Mouse (Mus musculus): ENCODE results near the gene Emid1.

The Emid1 gene

DNA sequence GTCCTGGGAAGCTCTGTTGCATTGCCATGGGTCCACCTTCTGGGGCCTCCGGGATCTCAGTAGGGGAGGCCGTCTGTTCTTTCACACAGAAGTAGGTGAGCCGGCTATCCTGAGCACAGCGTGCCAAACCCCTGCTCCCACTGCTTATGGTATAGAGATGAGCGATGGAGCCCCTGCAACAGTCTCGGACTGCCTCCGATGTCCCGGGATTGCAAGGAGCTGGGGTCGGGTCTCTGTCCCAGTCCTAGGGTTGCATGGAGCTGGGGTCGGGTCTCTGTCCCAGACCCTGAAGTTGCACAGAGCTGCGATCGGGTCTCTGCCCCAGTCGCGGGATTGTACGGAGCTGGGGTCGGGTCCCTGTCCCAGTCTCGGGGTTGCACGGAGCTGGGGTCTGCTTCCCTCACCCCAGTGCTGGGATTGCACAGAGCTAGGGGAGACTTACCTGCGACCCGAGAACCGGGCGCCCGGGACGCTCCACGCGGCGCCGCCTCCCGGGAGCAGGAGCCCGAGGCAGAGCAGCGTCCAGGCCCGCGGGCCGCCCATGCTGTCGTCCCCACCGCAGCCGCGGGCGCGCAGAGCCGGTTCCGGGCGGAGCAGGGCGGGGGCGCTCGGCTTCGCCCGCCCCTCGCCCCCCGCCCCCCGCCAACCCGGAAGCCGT is at the start of gene Emid1:
Emid1 (minus strand) TSS at position 578 of the 658 bp plus-strand sequence.
- DNase-seq (ENCODE audit: low spot score in 2 of 2), result peak in 1 of 2 experiments; percentile 19

DNA sequence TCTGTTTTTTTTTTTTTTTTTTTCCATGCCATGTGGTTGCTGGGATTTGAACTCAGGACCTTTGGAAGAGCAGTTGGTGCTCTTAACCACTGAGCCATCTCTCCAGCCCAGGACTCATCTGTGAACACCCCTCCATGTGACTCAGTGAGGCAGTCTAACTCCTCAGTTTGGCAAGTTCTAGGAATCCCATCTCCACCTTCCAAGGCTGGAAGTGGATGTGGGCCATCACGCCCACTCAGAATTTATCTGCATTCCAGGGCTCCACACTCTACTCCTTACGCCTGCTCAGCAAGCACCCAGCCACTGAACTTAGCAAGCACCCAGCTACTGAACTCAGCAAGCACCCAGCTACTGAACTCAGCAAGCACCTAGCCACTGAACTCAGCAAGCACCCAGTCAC is 47.8 kb upstream of the Emid1 start:
- DNase-seq (ENCODE audit: low spot score in 2 of 2), result no peak

DNA sequence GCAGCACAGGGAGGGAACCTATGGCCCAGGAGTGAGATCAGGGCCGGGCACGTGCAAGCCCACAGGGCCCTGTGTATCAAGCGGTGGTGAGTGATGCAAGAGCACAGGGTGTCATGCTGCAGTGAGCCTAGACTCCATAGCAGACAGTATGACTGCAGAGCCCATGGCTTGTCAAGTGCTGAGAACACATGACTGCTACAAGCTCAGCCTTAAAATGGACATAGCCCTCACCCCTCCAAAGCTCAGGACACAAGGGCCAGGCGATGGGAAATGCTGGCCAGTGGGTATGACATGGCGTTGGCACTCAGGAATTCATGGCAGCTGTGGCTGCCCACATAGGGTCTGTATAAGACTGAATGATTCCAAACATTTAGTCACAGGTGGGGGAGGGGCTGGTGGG is 45.0 kb upstream of the Emid1 start:
- DNase-seq (ENCODE audit: low spot score in 2 of 2), result no peak

DNA sequence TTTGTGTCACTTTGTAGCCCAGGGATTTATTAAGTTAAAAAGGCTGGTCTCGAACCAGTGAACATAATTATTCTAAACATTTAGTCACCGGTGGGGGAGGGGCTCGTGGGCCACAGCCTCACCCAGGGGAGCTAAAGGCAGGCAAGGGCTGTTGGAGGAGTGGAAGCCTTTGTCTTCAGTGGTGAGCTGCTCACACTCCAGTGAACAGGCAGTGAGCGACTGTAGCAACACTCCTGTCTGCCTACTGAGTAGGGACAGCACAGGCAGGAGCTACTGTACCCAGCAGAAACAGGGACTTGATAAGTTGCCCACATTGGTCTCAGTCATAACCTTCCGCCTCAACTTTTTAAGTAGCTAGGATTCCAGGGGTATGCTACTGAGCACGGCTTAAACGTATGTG is 44.5 kb upstream of the Emid1 start:
- DNase-seq (ENCODE audit: low spot score in 2 of 2), result no peak

DNA sequence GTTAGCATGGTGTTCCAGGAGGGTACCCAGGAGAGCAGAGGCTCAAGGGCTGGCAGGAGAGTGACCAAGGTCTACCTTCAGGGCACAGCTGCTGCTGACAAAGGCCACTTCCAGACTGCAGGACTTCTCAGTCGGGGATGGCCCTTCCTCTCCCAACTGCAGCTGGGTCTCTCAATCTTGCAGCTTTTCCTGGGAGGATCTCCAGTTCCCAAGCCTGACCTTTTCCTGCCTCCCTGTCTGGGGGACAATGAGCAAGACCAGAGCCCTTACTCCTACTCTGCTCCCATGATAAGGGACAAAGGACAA is 41.5 kb upstream of the Emid1 start:
- no peak for DNase-seq (ENCODE audit: low spot score in 2 of 2)

DNA sequence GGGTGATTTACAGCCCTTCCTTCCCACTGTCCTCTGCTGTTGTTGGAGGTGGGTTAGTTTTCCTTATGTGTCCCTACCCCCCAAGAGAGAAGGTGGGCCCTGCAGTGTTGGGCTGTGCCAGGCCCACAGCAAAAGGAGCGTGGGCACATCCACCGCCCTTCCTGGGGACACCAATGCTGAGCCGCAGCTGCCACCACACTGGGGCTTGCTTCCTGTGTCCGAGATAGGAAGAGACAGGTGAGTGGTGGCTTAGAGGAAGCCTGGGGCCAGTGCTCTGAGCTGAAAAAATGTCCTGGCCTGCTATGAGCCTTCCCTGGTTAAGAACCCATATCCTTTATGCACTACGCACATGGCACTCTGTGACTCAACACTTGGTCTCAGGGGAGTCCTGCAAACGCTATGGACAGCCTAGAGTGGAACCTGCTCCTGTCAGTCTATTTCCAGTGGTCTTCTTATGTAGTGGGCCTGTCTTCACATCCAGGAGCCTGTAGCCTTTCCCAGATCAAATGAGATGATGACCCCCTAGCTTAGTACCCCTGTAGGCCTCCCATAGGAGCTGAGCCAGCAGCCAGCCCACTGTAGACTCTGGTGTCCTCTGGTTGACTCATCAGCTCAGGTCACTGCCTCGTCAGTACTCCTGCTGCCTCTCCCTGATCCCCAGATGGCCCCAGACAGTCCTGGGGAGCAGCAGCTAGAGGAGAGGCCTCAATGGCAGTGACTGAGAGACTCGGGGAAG is 41.0 kb upstream of the Emid1 start:
- no peak for DNase-seq (ENCODE audit: low spot score in 2 of 2)

DNA sequence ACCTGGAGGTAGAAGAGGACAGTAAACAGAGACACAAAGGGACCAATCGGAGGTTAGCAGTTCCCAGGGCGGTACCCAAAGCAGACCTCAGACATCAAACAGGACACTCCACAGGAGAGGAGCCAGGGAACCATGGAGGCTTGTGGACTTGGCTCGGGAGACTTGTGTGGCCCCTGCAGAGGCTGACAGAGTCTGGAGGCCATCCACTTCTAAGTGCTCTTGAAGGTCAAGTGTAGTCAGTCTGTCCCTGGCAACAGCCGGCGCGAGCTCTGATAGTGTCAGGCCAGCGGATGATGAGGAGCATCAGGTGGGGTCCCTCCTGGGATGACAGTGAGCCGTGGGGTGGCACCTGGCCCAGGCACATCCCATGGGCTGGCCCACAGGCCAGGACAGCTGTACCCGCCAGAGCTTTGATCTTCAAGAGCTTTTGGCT is 40.0 kb upstream of the Emid1 start:
- no peak for DNase-seq (ENCODE audit: low spot score in 2 of 2)

DNA sequence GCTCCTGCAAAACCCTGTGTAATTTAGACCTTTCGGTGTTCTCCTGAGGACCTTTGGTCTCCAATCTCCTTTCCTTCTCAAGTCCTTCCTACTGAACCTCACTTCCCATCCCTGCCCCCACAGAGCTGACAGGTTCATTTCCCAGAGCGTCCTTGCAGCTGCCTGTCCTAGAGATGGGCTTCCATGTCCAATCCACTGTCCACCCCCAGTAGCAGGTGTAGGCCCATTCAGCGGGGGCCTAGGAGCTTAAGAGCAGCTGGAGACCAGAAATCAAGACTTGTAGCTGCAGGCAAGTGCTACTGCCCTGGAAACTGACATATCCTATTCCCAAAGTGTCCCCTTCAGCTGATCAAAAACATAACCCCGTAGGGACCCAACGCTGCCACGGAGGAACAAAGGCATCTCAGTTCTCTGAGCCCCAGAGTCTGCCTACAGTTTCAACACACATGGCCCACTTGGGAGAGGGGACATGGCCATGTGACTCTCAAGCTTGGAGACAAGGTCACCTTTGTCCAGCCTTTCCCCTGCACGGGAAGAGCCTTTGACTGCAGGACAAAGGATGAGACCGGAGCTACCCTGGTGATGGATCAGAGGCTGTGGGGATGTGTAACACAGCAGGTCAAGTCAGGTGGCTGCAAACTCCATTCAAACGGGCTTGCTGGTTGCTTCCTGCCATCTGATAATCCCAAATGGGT is 37.3 kb upstream of the Emid1 start:
- DNase-seq (ENCODE audit: low spot score in 2 of 2), result no peak

DNA sequence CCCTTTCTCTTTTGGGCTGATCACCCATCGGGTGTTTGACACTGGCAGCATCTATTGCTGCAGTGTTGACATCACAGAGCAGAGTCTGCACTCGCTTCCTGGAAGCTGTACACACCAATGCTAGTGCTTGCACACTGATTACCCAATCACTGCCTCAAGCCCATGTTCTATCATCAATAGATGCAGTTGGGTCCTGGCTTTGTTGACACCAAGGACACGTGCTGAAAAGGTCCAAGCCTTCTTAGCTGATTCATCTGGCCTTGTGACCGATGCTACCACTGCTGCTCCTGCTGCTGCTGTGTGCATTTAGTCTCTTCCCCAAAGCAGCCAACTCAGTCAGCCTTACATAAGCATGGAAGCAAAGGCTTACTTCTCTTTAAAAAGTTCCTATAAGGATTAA is 36.1 kb upstream of the Emid1 start:
- DNase-seq (ENCODE audit: low spot score in 2 of 2), result no peak

DNA sequence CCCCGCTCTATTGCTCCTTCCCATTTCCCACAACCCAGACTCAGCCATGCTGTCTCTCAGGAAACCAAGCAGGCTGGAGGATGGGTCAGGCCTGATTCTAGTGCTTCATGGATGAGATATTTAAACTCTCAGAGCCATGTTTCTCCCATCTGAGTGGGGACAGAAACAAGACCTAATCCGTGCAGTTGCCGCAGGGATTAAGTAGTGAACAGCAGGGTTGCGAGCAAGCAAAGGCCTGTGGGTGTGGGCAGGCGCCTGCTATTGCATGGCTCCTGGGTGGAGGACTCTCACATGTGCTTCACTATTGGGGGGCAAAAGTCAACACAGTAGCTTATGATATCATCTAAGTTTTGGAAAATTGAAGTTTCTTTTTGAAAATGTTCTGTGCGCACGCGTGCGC is 32.8 kb upstream of the Emid1 start:
- DNase-seq (ENCODE audit: low spot score in 2 of 2), result no peak

DNA sequence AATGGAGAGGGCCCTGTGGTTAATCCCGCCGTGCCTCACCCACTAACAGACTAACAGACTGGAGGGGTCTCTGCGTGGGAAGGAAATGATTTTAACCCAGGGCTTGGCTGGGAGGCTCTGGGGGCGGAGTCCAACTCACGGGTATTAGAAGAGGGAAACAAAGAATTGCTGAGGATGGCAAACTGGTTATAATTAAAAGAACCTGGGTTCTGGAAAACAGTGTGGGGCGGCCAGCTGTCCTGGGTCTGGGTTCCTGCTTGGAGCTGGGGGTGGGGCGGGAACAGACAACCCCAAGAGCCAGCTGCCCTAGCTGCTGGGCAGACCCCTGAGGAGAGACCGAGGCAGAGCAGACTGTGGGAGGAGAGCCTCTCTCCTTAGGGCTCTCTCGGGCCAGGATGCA is 32.2 kb upstream of the Emid1 start:
- no peak for DNase-seq (ENCODE audit: low spot score in 2 of 2)

DNA sequence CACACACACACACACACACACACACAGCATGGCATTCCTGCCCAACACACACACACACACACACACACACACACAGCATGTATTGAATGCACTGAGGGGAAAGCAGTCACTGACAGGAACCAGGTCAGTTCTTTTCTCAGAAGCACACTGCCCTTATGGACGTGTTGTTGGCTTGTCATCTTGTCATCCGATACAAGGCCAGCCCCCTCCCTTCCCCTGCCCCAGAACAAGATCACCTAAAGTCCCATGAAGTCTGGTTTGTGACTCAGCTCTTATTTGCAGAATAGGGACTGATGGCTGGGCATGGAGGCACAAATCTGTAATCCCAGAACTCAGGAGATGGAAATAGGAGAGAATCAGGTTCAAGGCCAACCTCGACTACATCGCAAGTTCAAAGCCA is 30.8 kb upstream of the Emid1 start:
- DNase-seq (ENCODE audit: low spot score in 2 of 2), result no peak

DNA sequence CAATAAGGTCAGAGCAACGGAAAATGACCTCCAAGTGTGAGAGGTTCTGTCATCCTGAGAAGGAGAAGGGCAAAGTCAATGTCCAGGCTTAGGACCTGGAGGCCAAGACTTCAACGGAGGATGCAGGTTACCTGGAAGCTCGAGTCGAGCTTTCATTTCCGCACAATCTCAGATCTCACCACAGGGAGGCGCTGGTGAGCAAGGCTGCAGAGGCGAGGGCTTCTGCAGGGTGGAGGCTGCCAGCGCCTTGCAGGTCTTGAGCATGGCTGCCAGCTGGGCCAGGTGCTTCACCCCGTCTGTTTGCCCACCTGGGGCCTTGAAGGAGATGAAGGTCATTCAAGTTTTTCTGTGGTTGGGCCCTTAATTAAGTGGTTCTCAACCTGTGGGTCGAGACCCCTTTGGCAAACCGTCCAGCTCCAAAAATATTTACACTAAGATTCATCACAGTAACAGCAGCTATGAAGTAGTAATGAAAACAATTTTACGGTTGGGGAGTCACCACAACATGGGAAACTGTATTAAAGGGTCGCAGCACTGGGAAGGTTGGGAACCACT is 29.9 kb upstream of the Emid1 start:
- DNase-seq (ENCODE audit: low spot score in 2 of 2), result peak; percentile 79 to 82

DNA sequence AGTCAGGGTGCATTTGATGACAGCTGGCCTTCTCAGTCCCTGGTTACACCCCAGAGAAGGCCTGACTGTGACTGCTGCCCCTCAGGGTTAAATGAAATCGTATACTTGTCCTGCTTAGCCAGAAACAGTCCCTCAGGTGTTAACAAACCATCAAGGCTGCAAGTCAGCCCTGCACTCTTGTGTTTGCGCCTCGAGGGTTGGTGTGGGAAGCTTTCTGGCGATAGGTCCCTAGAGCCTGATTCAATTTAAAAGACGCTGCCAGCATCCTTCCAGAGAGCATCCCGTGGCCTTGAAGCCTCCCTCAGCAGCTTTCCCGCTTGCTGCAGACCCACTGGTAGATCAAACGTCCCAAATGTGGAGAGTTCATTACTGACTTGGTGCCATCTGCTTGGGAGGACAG is 27.3 kb upstream of the Emid1 start:
- no peak for DNase-seq (ENCODE audit: low spot score in 2 of 2)

DNA sequence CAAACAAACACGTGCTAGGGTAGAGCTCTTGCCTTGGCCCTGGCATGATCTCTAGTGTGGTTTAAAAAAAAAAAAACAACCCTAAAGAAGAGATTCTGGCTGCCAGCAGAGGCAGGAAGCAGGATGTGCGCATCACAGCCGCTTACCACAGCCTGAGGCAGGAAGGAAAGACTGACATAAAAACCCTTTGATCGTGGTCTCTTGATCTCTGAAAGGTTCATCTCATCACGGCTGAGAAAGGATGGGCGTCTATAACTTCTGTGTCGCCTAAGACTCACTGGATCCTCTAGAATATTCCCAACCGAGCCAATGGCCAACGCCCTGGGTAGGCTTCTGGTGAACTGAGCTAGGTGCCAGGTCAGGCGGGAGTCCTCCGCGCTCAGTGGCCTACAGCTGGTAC is 25.1 kb upstream of the Emid1 start:
- DNase-seq (ENCODE audit: low spot score in 2 of 2), result peak; percentile 86

DNA sequence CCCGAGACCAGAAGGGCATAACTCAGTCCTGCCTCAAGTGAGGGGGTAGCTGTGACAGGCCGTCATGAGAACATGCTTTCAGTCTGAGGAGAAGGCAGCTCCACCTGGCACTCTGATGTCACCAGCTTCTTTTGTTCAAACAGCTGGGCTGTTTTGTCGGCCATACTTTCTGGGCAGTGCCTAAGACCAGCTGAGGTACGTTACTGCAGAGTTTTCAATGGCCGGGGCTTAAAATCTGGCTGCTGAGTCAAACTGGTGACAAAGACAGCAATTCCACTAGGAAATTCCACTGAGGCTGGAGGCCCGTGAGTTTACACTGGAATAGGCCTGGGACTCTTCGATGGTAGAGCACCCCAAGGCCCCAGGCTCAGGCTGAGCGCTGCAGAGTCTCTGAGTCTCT is 24.6 kb upstream of the Emid1 start:
- no peak for DNase-seq (ENCODE audit: low spot score in 2 of 2)

DNA sequence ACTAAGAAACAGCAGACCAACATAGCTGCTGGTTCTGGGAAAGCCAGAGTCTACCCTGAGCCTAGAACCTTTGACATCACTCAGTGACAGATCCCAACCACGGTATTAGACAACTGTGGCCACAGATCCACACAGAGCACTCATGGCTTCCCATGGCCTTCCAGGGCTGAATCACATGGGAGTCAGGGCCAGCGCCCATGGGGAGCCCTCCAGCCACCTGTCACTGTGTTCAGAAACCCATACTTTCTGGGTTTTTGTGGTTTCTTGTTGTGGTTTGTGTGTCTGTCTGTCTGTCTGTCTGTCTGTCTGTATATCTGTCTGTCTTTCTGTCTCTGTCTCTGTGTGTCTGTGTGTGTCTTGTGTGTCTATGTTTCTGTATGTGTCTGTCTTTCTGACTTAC is 23.8 kb upstream of the Emid1 start:
- no peak for DNase-seq (ENCODE audit: low spot score in 2 of 2)

DNA sequence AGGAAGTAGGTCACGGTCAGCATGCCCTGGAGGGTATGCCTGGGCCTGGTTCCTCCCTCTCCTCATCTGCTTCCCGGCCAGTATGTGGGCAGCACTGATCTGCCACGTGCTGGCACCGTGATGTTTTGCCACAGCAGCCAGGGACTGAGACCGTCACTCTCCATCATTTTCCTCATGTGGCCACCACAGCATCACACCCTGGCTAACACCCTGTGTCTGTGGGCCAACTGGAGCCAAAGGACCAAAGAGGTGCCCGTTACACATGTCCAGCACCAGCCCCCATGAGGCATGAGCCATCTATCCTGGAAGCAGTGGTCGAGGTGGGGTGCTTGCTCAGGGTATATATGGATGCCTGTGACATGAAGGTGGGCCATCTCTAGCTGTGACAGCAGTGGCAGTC is 23.1 kb upstream of the Emid1 start:
- no peak for DNase-seq (ENCODE audit: low spot score in 2 of 2)

DNA sequence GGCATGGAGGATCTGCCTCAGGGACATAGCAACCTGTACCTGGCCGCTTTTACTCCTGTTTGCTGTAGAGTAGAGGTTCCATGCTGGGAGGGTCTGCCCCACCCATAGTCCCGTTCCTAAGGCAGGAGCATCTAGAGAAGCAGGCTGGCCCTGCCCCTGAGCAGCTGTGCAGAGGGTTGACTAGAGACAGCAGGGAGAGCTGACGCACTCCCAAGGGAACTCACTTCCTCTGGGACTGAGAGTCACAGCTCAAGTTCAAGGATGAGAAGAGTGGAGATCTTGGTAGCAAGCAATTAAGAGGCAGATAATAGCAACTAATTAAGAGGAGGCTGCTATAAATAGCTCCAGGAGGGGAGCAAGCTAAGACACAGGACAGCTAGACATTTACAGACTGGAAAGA is 20.8 kb upstream of the Emid1 start:
- no peak for DNase-seq (ENCODE audit: low spot score in 2 of 2)

DNA sequence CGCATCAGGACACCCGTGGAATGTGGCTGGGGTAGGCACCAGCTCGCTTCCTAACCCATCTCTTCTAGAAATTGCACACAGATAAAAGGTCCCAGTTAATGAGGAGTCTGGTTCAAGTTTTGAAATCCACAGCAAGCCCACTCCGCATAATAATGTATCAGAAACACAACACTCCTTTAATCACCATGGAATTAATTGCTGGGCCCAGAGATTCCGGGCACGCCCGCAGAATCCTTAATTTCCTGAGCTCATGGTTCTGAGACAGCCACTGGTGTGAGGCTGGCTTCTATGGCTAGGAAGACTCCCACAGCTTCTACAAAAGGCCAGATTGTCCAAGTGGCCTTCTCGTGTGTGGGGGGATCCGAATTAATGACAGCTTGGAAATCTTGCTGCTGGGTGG is 15.3 kb upstream of the Emid1 start:
- no peak for DNase-seq (ENCODE audit: low spot score in 2 of 2)

DNA sequence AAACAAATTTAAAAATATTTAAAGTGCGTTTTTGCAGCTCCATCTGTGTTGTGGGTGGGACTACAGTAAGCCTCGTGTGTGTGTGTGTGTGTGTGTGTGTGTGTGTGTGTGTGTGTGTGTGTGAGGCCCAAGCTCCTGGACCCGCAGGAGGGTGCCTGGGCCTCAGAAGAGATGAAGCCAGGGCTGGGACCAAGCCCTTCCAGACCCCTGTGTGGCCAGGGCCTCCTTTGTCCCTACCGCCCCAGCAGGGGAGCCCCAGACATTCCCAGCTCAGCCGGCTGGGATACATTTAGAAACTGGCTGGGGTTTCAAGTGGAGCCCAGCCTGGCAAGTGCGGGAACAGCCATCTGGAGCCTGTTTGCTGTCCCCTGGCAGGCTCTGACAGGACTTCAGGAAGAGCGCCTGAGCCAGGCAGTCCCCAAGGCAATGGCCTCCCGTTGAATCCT is 13.4 kb upstream of the Emid1 start:
- no peak for DNase-seq (ENCODE audit: low spot score in 2 of 2)

DNA sequence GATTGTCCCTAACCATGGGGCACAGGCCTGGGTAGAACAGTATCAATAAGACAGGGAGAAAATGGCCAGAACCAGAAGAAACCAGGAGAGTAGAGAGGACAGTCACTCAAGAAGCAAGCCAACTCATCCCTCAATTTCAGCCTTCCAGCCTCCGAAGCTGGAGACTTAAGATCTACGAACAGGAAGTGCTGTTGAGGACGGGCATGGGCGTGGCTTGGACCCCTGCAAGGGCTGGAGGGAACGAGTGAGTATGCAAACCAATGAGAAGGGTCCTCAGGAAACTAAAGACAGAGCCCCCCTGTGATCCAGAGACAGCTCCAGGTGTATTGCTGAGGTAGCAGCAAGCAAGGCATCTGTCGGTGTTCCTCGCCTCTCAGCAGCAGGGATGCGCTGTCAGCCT is 12.3 kb upstream of the Emid1 start:
- no peak for DNase-seq (ENCODE audit: low spot score in 2 of 2)

DNA sequence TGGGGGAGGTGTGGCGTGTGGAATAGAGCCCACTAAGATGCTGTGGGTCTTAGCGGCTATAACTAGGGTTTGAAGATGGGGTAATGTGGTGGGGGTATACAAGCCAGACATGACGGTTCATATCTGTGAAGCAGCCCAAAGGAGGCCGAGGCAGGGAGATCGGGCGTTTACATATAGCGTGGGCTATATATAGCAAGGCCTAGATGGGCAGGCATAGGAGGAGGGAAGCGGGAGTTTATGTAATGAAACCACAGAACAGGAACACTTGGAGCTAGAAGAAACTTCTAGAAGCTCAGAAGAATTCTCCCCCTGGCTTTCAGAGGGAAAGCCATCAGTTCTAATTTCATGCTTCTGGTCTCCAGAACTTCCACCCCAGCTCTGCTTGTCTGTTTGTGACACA is 11.4 kb upstream of the Emid1 start:
- no peak for DNase-seq (ENCODE audit: low spot score in 2 of 2)
